Mouse (Mus musculus) induced T-regulatory cell, adult 2 months (primary cell): Measurements from ENCODE around the gene Rai14.

ENCODE experiments used
- DNase-seq: peaks from one replicate; pipeline ENCODE4 v3.0.0-alpha.2; 2012; ENCODE audit warnings: low read depth

Rai14 gene

DNA sequence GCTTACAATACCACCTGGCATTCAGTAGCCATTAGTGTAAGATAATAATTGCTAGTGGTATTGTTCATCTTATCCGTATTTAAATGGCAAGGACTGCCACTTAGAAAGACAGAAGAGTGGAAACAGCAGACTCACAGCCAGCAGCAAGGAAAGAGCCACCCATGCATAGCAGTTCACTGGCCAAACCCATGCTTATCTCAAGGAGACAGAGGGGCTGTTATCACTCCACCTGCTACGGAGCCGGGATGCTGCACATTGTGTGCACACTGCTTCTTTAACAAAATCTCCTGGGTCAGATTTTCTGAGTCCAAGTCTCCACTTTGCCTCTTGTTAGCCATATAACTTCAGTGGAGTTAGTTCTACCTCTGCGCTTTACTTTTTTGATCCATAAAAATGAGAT is 183.1 kb downstream of the Rai14 start:
- DNase-seq: no peak

DNA sequence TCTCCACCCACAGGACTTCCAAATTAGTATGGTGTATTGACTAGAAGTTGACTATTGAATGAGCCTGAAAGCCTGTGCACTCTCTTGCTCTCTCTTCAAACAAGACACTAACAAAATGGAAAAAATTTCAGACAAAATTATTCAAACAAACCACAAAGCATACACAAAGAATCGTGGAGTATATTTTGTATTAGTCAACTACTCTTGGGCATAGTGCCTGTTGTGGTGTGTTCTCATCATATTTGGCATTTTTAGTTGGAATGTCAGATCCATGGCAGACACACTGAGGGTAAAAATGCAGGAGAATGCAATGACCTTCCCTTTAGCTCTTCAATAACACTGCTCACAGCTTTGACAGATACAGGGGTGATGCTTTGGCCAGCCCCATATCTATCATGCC is 188.5 kb downstream of the Rai14 start:
- no peak for DNase-seq
